Mouse (Mus musculus): ENCODE measurements around the gene Smad3. TPM values are rescaled to one million over a fixed set of nuclear protein-coding genes. Genes with fewer than 3 reads are reported as not detected.
A peak's percentile ranks its signal among the peaks of the same experiment; 100 is the strongest.

Smad3 gene
- total and polyA plus RNA-seq, 3 experiments: 7.5 to 10.2 TPM; not detected in 1

GRCm38 (mm10) chr9:63684277-63684676, 73.5 kb downstream of the Smad3 start:
- no peaks in the 10 kb centered on the region for H3K27me3 ChIP-seq (ENCODE audit: control insufficient read depth in 1 of 2, insufficient read depth in 2 of 2, low read length in 2 of 2)
- H3K9me3 ChIP-seq (replicated peaks; ENCODE audit: insufficient read depth, low read length): no peaks in the 10 kb centered on the region
- no peak overlapping the region for H3K9ac ChIP-seq (ENCODE audit: control insufficient read depth, low read depth, low read length, poor library complexity, severe bottlenecking)
- H3K4me3 ChIP-seq (ENCODE audit: control insufficient read depth in 1 of 2, insufficient read depth in 1 of 2, low read depth in 2 of 2, low read length in 2 of 2): no peak overlapping the region
- peaks cover 5 to 32% of the 10 kb centered on the region in 2 experiments for H3K4me1 ChIP-seq (ENCODE audit: control insufficient read depth in 1 of 2, insufficient read depth in 2 of 2, low read length in 2 of 2)
- peaks cover 0 to 20% of the 10 kb centered on the region in 2 experiments; a peak in 2 of 4 replicates for H3K36me3 ChIP-seq (ENCODE audit: control insufficient read depth in 1 of 2, insufficient read depth in 2 of 2, low read length in 2 of 2)
- peak; percentile 59 for DNase-seq (ENCODE audit: low read depth, low spot score)
- no peak for TF ChIP-seq CHD1 (IDR thresholded peaks at IDR 0.05; ENCODE audit: low read depth, low read length)
- TF ChIP-seq SIN3A (IDR thresholded peaks at IDR 0.05; ENCODE audit: low read length): peak; percentile 22; the same call in 1 of the 2 replicates
- TF ChIP-seq MAFK (IDR thresholded peaks at IDR 0.05; ENCODE audit: borderline replicate concordance, low read depth, low read length): no peak
- TF ChIP-seq KAT2A (conservative IDR thresholded peaks at IDR 0.05; ENCODE audit: low read depth, low read length): no peak
- no peak for TF ChIP-seq GABPA (IDR thresholded peaks at IDR 0.05; ENCODE audit: low read depth, low read length)
- peak; percentile 82 for TF ChIP-seq ETS1 (IDR thresholded peaks at IDR 0.05; ENCODE audit: low read depth, low read length)
- no peak for TF ChIP-seq POLR2A (IDR thresholded peaks at IDR 0.05; ENCODE audit: control insufficient read depth in 1 of 2, insufficient read depth in 1 of 2, low read depth in 1 of 2, low read length in 2 of 2, poor library complexity in 1 of 2)
- TF ChIP-seq MXI1 (IDR thresholded peaks at IDR 0.05; ENCODE audit: low read depth, low read length): no peak; the same call in 1 of the 2 replicates
- TF ChIP-seq UBTF (IDR thresholded peaks at IDR 0.05; ENCODE audit: borderline replicate concordance, insufficient read depth, low read depth, low read length): no peak
- TF ChIP-seq NELFE (IDR thresholded peaks at IDR 0.05; ENCODE audit: low read depth, low read length): no peak
- TF ChIP-seq ELF1 (IDR thresholded peaks at IDR 0.05; ENCODE audit: low read depth, low read length): no peak
- peak in 1 of 2 experiments; percentile 51; a peak in 2 of 4 replicates for TF ChIP-seq EP300 (IDR thresholded peaks at IDR 0.05; ENCODE audit: low read depth in 1 of 2, low read length in 2 of 2)
- TF ChIP-seq JUND (IDR thresholded peaks at IDR 0.05; ENCODE audit: low read depth, low read length): no peak
- peak; percentile 23; the same call in 1 of the 2 replicates for TF ChIP-seq GATA1 (IDR thresholded peaks at IDR 0.05; ENCODE audit: low read depth, low read length)
- no peaks in the 10 kb centered on the region for H3K79me2 ChIP-seq (ENCODE audit: control insufficient read depth, insufficient read depth, low read length, poor library complexity)
- H3K27ac ChIP-seq (ENCODE audit: control insufficient read depth, low read depth, low read length): peak overlapping the region; percentile 4; the same call in 1 of the 2 replicates

- H3K27me3 ChIP-seq (ENCODE audit: control insufficient read depth in 1 of 2, insufficient read depth in 2 of 2, low read length in 2 of 2): no peaks in the 10 kb centered on the region
- TF ChIP-seq ZKSCAN1 (IDR thresholded peaks at IDR 0.05; ENCODE audit: low read depth, low read length) (peak; percentile 97), ZMIZ1 (IDR thresholded peaks at IDR 0.05; ENCODE audit: low read depth, low read length) (no peak), E2F4 (IDR thresholded peaks at IDR 0.05; ENCODE audit: borderline replicate concordance, low read depth, low read length) (no peak), MAZ (IDR thresholded peaks at IDR 0.05; ENCODE audit: low read depth, low read length) (no peak)
- no peak overlapping the region for H3K9ac ChIP-seq (ENCODE audit: control insufficient read depth, low read depth, low read length, poor library complexity, severe bottlenecking)
- no peaks in the 10 kb centered on the region for H3K79me2 ChIP-seq (ENCODE audit: control insufficient read depth, insufficient read depth, low read length, poor library complexity)
- no peak for DNase-seq (ENCODE audit: low read depth, low spot score)
- no peak overlapping the region for H3K27ac ChIP-seq (ENCODE audit: control insufficient read depth, low read depth, low read length)
- H3K4me3 ChIP-seq (ENCODE audit: control insufficient read depth in 1 of 2, insufficient read depth in 1 of 2, low read depth in 2 of 2, low read length in 2 of 2): no peak overlapping the region
- H3K4me1 ChIP-seq (ENCODE audit: control insufficient read depth in 1 of 2, insufficient read depth in 2 of 2, low read length in 2 of 2): peaks cover 8 to 40% of the 10 kb centered on the region in 2 experiments
- peaks cover 0 to 22% of the 10 kb centered on the region in 2 experiments; a peak in 2 of 4 replicates for H3K36me3 ChIP-seq (ENCODE audit: control insufficient read depth in 1 of 2, insufficient read depth in 2 of 2, low read length in 2 of 2)
- no peaks in the 10 kb centered on the region for H3K9me3 ChIP-seq (replicated peaks; ENCODE audit: insufficient read depth, low read length)
These were observed 74.9 kb downstream of the Smad3 start for GRCm38 (mm10) chr9:63682943-63683342.
